Mouse (Mus musculus): Measurements from ENCODE around the gene Ndufc1. TPM values are rescaled to one million over a fixed set of nuclear protein-coding genes. Genes with fewer than 3 reads are reported as not detected.

Gene Ndufc1
- total and polyA plus RNA-seq, 3 experiments, result 115 to 207 TPM; not detected in 1

DNA sequence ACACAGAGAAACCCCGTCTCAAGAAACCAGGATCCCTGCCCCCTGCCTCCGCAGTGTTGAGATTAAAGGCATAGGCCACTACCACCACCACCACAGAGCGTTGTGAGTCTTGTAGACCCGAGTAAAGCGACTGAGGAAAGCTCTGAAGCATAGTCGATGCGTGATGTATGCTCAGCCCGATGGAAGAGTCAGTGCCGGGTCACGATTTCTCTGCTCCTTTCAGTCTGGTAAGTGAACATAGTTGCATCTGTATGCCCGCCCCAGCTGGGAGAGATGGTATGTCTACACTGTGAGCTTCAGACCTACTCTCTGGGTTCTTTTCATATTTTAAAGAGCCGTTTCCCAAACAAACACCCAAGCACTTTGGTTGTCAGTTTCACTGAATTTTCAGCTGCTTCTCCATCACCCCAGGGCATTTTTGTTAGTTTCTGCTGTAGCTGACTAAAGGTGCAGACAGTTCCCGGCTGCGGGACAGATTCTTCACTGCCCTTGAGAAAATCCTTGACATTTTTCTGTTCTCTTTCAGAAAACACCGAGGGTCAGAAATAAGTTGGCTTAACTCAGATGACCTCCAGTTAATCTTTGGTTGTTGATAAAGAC lies 11.0 kb downstream of the Ndufc1 start:
- H3K9me3 ChIP-seq (replicated peaks; ENCODE audit: insufficient read depth, low read length), result no peaks in the 10 kb centered on the region
- no peak for DNase-seq (ENCODE audit: low read depth, low spot score)
- no peak overlapping the region for H3K9ac ChIP-seq (ENCODE audit: control insufficient read depth, low read depth, low read length, poor library complexity, severe bottlenecking)
- H3K4me3 ChIP-seq (ENCODE audit: control insufficient read depth in 1 of 2, insufficient read depth in 1 of 2, low read depth in 2 of 2, low read length in 2 of 2), result no peak overlapping the region
- TF ChIP-seq MEF2A (IDR thresholded peaks at IDR 0.05; ENCODE audit: extremely low read depth, insufficient replicate concordance, low read depth, low read length, poor library complexity, severe bottlenecking), result no peak
- no peak for TF ChIP-seq TBP (IDR thresholded peaks at IDR 0.05; ENCODE audit: low read depth, low read length)
- no peak for TF ChIP-seq UBTF (IDR thresholded peaks at IDR 0.05; ENCODE audit: borderline replicate concordance, insufficient read depth, low read depth, low read length)
- no peak for TF ChIP-seq MAX (IDR thresholded peaks at IDR 0.05; ENCODE audit: low read length)
- no peak for TF ChIP-seq ZKSCAN1 (IDR thresholded peaks at IDR 0.05; ENCODE audit: low read depth, low read length)
- no peak for TF ChIP-seq POLR2AphosphoS2 (IDR thresholded peaks at IDR 0.05; ENCODE audit: low read length)
- TF ChIP-seq RCOR1 (IDR thresholded peaks at IDR 0.05; ENCODE audit: low read depth, low read length), result no peak
- TF ChIP-seq JUND (IDR thresholded peaks at IDR 0.05; ENCODE audit: low read depth, low read length), result no peak
- TF ChIP-seq CHD2 (IDR thresholded peaks at IDR 0.05; ENCODE audit: low read length), result no peak
- no peak for TF ChIP-seq POLR2AphosphoS5 (IDR thresholded peaks at IDR 0.05; ENCODE audit: borderline replicate concordance, low read depth, low read length)
- TF ChIP-seq TAL1 (IDR thresholded peaks at IDR 0.05; ENCODE audit: low read length), result no peak
- no peak for TF ChIP-seq BHLHE40 (IDR thresholded peaks at IDR 0.05; ENCODE audit: borderline replicate concordance, low read depth, low read length)
- no peak for TF ChIP-seq GABPA (IDR thresholded peaks at IDR 0.05; ENCODE audit: low read depth, low read length)
- TF ChIP-seq MYC (IDR thresholded peaks at IDR 0.05; ENCODE audit: low read depth, low read length), result no peak
- no peak for TF ChIP-seq USF2 (IDR thresholded peaks at IDR 0.05; ENCODE audit: borderline replicate concordance in 1 of 2, insufficient read depth in 1 of 2, low read depth in 1 of 2, low read length in 2 of 2)
- TF ChIP-seq MAFK (IDR thresholded peaks at IDR 0.05; ENCODE audit: borderline replicate concordance, low read depth, low read length), result no peak
- no peak for TF ChIP-seq KAT2A (conservative IDR thresholded peaks at IDR 0.05; ENCODE audit: low read depth, low read length)
- no peak for TF ChIP-seq MAZ (IDR thresholded peaks at IDR 0.05; ENCODE audit: low read depth, low read length)
- peaks cover 0 to 2% of the 10 kb centered on the region in 2 experiments; a peak in 3 of 4 replicates for H3K36me3 ChIP-seq (ENCODE audit: control insufficient read depth in 1 of 2, insufficient read depth in 2 of 2, low read length in 2 of 2)
- no peaks in the 10 kb centered on the region for H3K79me2 ChIP-seq (ENCODE audit: control insufficient read depth, insufficient read depth, low read length, poor library complexity)
- H3K27ac ChIP-seq (ENCODE audit: control insufficient read depth, low read depth, low read length), result no peak overlapping the region
- H3K27me3 ChIP-seq (ENCODE audit: control insufficient read depth in 1 of 2, insufficient read depth in 2 of 2, low read length in 2 of 2), result no peaks in the 10 kb centered on the region
- peaks cover 0 to 3% of the 10 kb centered on the region in 2 experiments; a peak in 1 of 4 replicates for H3K4me1 ChIP-seq (ENCODE audit: control insufficient read depth in 1 of 2, insufficient read depth in 2 of 2, low read length in 2 of 2)
